Mouse (Mus musculus): ENCODE results near the gene Nhlrc2. TPM values are rescaled to one million over a fixed set of nuclear protein-coding genes. Genes with fewer than 3 reads are reported as not detected.
"Not testable (repeated sequence)": the region's sequence is repeated elsewhere in the genome, so short reads cannot be mapped to it uniquely, and the experiment has no call there.

Gene Nhlrc2
- polyA plus RNA-seq (2015; fragmentation: Nextera tagmentation; extraction: Ambion mirVana): 13.4 and 14.9 TPM in 2 replicates

DNA sequence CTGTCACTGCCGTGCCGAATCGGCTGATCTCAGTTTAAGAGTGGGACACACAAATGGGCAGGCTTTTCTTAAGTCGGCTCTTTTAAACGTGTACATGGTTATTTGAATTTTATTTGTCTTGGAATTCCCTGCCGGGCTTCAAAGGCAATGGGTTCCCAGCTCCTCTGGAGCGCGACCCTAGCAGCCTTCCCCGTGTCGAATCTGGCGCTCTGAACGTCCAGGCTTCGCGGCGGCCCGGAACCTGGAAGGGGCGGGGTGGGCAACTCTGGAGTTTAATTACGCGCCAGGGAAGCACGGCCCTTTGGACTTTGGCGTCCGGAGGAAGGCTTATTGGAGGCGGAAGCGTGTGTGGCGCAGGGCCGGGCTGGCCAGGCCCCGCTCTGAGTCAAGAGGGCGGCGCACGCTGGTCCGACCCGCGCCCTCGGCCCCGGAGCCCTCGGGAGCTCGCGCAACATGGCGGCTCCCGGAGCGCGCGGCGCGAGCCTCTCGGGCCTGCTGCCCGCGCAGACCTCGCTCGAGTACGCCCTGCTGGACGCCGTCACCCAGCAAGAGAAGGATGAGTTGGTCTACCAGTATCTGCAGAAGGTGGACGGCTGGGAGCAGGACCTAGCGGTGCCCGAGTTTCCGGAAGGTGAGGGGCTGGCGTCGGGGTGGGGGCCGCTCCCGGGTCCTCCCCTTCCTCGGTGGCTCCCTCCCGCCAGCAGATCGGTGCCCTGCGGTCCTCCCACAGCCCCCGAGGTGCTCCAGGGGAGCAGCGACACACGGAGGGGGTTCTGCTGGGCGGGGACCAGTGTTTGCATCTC lies at the start of gene Nhlrc2:
Gene Nhlrc2, plus strand, starts transcription at position 32 of the 803 bp plus-strand sequence.
- Histone ChIP-seq H3K4me1 (ENCODE audit: control insufficient read depth, insufficient read depth, low read length) (peaks cover 10% of the 10 kb centered on the region), H3K9me3 (ENCODE audit: control insufficient read depth, low read length) (no peaks in the 10 kb centered on the region), H3K4me2 (ENCODE audit: low read depth, low read length) (peak within 1 kb of the TSS; percentile 71), H3K9ac (ENCODE audit: low read depth, low read length) (peak within 1 kb of the TSS; percentile 99), H3K27me3 (replicated peaks; ENCODE audit: control insufficient read depth, insufficient read depth, low read length) (no peaks in the 10 kb centered on the region), H3K4me3 (ENCODE audit: low read length) (peak within 1 kb of the TSS; percentile 95), H3K27ac (ENCODE audit: low read length) (peak within 1 kb of the TSS; percentile 98), H3K36me3 (ENCODE audit: control insufficient read depth, insufficient read depth, low read length) (peaks cover 9% of the 10 kb centered on the region)
- WGBS: under 1% methylated on average over 68 of the region's 69 CpGs
- ATAC-seq: peak; percentile 98

DNA sequence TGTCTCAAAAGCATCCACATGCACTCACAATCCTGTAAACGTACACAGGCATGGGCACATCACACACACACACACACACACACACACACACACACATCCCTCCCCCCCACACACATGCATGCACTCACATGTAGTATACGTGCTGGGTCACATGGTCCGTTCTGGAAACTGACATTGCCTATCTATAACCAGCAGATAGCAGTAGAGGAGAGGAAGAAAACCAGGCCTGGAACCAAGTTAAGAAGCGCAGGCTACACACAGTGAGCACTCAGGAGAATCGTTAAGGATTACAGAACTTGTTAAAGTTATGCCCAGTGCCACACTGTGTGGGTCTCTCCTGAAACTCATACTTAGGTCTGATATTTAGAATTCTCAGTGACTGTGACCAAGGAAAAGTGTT lies 45.0 kb upstream of the Nhlrc2 start:
- not testable (repeated sequence) for H3K27ac ChIP-seq (ENCODE audit: low read length)

DNA sequence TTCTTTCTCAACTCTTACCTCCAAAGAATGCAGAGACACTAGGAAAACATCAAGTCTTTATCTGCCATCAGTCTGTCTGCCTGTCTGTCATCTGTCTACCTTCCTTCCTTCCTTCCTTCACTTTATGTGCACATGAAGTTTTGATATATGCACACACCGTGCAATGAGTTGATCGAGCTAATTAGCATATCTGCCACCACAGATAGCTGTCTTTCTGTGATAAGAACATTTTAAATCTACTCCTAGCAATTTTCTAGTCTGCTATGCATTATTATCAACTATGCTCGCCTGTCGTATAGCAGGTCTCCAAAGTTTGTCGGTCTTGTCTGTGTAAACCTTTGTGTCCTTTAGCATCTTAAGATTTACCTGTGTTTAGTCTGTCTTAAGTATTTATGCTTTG lies 44.5 kb upstream of the Nhlrc2 start:
- not testable (repeated sequence) for H3K4me2 ChIP-seq (ENCODE audit: low read depth, low read length); ATAC-seq; H3K4me1 ChIP-seq (ENCODE audit: control insufficient read depth, insufficient read depth, low read length); H3K9me3 ChIP-seq (ENCODE audit: control insufficient read depth, low read length); H3K36me3 ChIP-seq (ENCODE audit: control insufficient read depth, insufficient read depth, low read length); H3K27me3 ChIP-seq (replicated peaks; ENCODE audit: control insufficient read depth, insufficient read depth, low read length); H3K27ac ChIP-seq (ENCODE audit: low read length); H3K4me3 ChIP-seq (ENCODE audit: low read length); H3K9ac ChIP-seq (ENCODE audit: low read depth, low read length)
- WGBS: no CpG with 5 or more reads among the region's 5 CpGs

More for the DNA sequence above, 45.0 kb upstream of the Nhlrc2 start:
- H3K27me3 ChIP-seq (replicated peaks; ENCODE audit: control insufficient read depth, insufficient read depth, low read length); H3K4me3 ChIP-seq (ENCODE audit: low read length); ATAC-seq; H3K4me1 ChIP-seq (ENCODE audit: control insufficient read depth, insufficient read depth, low read length); H3K4me2 ChIP-seq (ENCODE audit: low read depth, low read length); H3K9me3 ChIP-seq (ENCODE audit: control insufficient read depth, low read length); H3K36me3 ChIP-seq (ENCODE audit: control insufficient read depth, insufficient read depth, low read length); H3K9ac ChIP-seq (ENCODE audit: low read depth, low read length): not testable (repeated sequence)
- WGBS: no CpG with 5 or more reads among the region's 5 CpGs

DNA sequence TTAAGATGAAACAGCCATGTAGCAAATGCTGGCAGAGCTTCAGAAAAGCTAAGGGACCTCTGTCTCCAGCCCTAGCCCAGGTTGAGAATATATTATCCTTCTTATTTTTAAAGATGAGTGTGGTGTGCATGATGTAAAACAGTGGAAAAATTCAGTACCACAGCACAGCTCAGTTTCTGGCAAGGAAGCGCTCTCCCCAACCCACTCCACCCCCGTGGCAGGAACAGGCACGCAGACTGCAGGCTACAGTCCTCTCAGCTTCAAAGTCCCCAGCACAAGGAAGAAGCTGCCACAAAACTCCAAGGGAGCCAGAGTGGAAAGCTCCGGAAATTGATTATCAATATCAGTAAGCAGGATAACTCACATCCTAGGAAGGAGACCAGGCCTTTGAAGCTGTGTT lies 36.9 kb upstream of the Nhlrc2 start:
- no CpG with 5 or more reads among the region's 4 CpGs for WGBS
- H3K9ac ChIP-seq (ENCODE audit: low read depth, low read length); ATAC-seq: not testable (repeated sequence)

DNA sequence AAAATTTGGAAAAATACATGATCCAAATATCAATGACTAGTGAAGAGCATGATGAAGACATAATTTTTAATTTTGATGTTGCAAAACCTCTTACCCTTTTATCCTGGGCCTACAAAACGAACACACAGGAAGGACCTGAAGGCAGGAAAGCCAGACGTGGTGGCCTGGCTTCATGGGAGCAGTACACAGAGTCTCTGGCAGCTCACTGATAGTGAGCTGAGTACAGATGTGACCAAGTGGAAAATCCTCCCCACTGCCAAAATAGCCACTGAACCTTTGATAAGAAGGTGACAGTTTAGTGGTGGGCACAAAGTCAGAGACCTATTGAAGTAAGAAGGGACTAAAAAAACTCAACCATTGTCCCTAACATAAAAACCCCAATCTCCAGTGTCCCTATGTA lies 34.5 kb upstream of the Nhlrc2 start:
- ATAC-seq; H3K4me1 ChIP-seq (ENCODE audit: control insufficient read depth, insufficient read depth, low read length): not testable (repeated sequence)
- WGBS: no CpG with 5 or more reads among the region's 2 CpGs

More for the DNA sequence above, 36.9 kb upstream of the Nhlrc2 start:
- H3K4me3 ChIP-seq (ENCODE audit: low read length); H3K36me3 ChIP-seq (ENCODE audit: control insufficient read depth, insufficient read depth, low read length); H3K27ac ChIP-seq (ENCODE audit: low read length); H3K27me3 ChIP-seq (replicated peaks; ENCODE audit: control insufficient read depth, insufficient read depth, low read length); H3K9me3 ChIP-seq (ENCODE audit: control insufficient read depth, low read length); H3K4me2 ChIP-seq (ENCODE audit: low read depth, low read length); H3K4me1 ChIP-seq (ENCODE audit: control insufficient read depth, insufficient read depth, low read length): not testable (repeated sequence)

DNA sequence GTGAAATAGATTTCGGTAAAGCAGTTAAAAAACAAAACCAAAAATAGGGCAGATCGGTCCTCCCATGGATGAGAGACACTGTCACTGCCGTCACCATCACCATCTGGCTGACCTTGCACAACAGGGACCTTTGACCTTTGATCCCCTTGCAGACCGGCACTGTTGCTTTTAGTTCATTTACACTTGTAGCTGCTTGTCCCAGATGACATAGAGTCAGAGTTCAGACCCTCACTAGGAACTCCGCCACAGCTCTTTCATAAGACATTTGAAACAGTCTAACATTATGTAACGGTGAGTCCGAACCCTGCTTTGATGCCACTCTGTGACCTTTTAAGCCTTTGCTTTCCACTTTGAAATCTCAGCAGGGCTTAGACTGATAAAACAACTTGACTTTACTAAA lies 28.7 kb upstream of the Nhlrc2 start:
- ATAC-seq; H3K36me3 ChIP-seq (ENCODE audit: control insufficient read depth, insufficient read depth, low read length); H3K27ac ChIP-seq (ENCODE audit: low read length); H3K4me3 ChIP-seq (ENCODE audit: low read length); H3K9me3 ChIP-seq (ENCODE audit: control insufficient read depth, low read length); H3K4me2 ChIP-seq (ENCODE audit: low read depth, low read length); H3K9ac ChIP-seq (ENCODE audit: low read depth, low read length); H3K27me3 ChIP-seq (replicated peaks; ENCODE audit: control insufficient read depth, insufficient read depth, low read length); H3K4me1 ChIP-seq (ENCODE audit: control insufficient read depth, insufficient read depth, low read length): not testable (repeated sequence)
- no CpG with 5 or more reads among the region's 7 CpGs for WGBS

More for the DNA sequence above, 34.5 kb upstream of the Nhlrc2 start:
- H3K9me3 ChIP-seq (ENCODE audit: control insufficient read depth, low read length); H3K36me3 ChIP-seq (ENCODE audit: control insufficient read depth, insufficient read depth, low read length); H3K27ac ChIP-seq (ENCODE audit: low read length); H3K4me2 ChIP-seq (ENCODE audit: low read depth, low read length); H3K4me3 ChIP-seq (ENCODE audit: low read length); H3K27me3 ChIP-seq (replicated peaks; ENCODE audit: control insufficient read depth, insufficient read depth, low read length); H3K9ac ChIP-seq (ENCODE audit: low read depth, low read length): not testable (repeated sequence)

DNA sequence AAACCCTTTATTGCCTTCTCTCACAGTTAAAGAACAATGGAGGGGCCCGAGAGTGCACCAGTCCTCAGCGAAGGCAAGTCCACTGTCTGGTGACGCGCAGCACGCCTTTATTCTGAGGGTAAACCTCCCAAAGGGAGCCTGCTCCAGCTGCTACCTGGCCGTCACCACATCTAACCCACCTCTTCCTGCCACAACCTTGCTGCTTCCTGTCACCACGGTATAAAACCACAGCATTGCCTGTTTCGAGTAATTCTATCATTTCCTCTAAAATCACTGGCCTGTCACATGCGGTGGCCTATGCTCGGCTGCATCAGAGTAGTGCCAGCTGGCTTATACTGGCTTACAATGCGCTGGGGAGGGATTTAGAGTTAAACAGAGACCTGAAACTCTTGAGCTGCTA lies 17.5 kb upstream of the Nhlrc2 start:
- not testable (repeated sequence) for H3K4me1 ChIP-seq (ENCODE audit: control insufficient read depth, insufficient read depth, low read length); H3K9ac ChIP-seq (ENCODE audit: low read depth, low read length); H3K36me3 ChIP-seq (ENCODE audit: control insufficient read depth, insufficient read depth, low read length); H3K4me3 ChIP-seq (ENCODE audit: low read length); H3K9me3 ChIP-seq (ENCODE audit: control insufficient read depth, low read length); H3K27me3 ChIP-seq (replicated peaks; ENCODE audit: control insufficient read depth, insufficient read depth, low read length); ATAC-seq; H3K27ac ChIP-seq (ENCODE audit: low read length); H3K4me2 ChIP-seq (ENCODE audit: low read depth, low read length)
- WGBS: no CpG with 5 or more reads among the region's 11 CpGs

DNA sequence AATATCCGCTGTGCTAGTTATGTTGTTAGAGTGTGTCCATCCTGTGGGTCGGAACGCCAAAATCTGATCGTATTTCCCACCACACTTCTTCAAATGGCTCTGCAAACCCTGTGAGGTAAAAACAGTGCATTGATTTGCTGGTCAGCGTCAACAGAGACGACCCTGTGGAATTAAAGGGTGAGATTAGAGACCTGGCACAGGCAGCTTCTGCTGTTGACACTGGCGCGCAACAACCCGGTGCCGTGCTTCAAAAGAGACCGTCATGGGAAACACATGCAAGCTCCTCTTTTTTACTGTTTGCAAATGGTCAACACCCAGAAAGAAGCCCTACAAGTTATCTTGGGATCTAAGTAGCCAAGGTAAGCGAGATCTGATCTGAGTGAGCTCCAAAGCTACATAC lies 16.8 kb upstream of the Nhlrc2 start:
- ATAC-seq: no peak
- 76% methylated on average over 12 of the region's 12 CpGs for WGBS
- H3K4me2 ChIP-seq (ENCODE audit: low read depth, low read length): no peak overlapping the region
- H3K4me3 ChIP-seq (ENCODE audit: low read length): no peak overlapping the region
- H3K27me3 ChIP-seq (replicated peaks; ENCODE audit: control insufficient read depth, insufficient read depth, low read length): no peaks in the 10 kb centered on the region
- no peak overlapping the region for H3K27ac ChIP-seq (ENCODE audit: low read length)
- H3K4me1 ChIP-seq (ENCODE audit: control insufficient read depth, insufficient read depth, low read length): peaks cover 4% of the 10 kb centered on the region; the same call in 1 of the 2 replicates
- H3K9ac ChIP-seq (ENCODE audit: low read depth, low read length): no peak overlapping the region
- H3K9me3 ChIP-seq (ENCODE audit: control insufficient read depth, low read length): no peaks in the 10 kb centered on the region
- H3K36me3 ChIP-seq (ENCODE audit: control insufficient read depth, insufficient read depth, low read length): peaks cover 2% of the 10 kb centered on the region; the same call in 1 of the 2 replicates

DNA sequence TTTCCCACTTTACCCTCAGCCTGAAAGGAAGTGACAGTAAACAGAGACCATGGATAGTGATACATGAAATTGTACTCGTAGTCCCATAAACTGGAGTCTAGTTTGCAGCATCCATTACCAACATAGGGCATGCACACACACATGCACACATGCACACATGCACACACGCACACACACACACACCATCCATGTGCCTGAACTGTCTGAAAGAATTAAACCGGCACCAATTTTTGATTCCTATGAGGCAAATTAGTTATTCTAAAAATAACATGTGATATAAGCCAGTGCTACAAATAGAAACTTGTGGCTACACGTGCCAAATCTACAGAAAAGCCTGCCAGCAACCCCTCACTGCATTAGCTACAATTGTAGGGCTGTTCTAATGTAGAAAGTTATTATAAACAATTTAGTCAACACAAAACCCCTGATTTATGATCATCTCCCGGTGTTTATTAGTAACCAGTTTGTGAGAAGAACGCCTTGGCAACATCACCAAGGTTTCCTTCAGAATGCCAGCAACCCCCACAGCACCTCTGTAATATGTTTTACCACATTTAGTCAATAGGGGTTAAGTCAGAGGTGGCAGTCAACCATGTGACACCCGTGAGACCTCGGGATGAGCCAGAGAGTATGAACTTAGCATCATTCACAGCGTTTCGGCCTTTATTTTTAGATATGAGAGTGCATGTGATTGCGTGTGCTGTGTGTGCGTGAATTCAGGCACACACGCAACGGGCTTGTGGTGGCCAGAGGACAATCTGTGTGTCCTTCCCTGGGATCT lies 14.6 kb upstream of the Nhlrc2 start:
- Histone ChIP-seq H3K4me2 (ENCODE audit: low read depth, low read length) (no peak overlapping the region), H3K36me3 (ENCODE audit: control insufficient read depth, insufficient read depth, low read length) (peaks cover 5% of the 10 kb centered on the region; the same call in 1 of the 2 replicates), H3K4me1 (ENCODE audit: control insufficient read depth, insufficient read depth, low read length) (peaks cover 4% of the 10 kb centered on the region; the same call in 1 of the 2 replicates), H3K4me3 (ENCODE audit: low read length) (no peak overlapping the region), H3K27ac (ENCODE audit: low read length) (0 out of 2 replicates have a peak overlapping the region, but pooled peaks have one; percentile 1), H3K9ac (ENCODE audit: low read depth, low read length) (0 out of 2 replicates have a peak overlapping the region, but pooled peaks have one; percentile 1), H3K27me3 (replicated peaks; ENCODE audit: control insufficient read depth, insufficient read depth, low read length) (no peaks in the 10 kb centered on the region), H3K9me3 (ENCODE audit: control insufficient read depth, low read length) (no peaks in the 10 kb centered on the region)
- WGBS: 69% methylated on average over 14 of the region's 14 CpGs
- peak; percentile 52 for ATAC-seq
